Mouse (Mus musculus): ENCODE data around the gene Nckap5.

GRCm38 (mm10) chr1:126152217-126152616, 678.4 kb downstream of the Nckap5 start:
- TF ChIP-seq EP300 (IDR thresholded peaks at IDR 0.05; ENCODE audit: low read depth), result no peak
- TF ChIP-seq CTCF (IDR thresholded peaks at IDR 0.05; ENCODE audit: low read depth), result no peak

Measured in liver, embryonic 14.5 days (tissue).